Mouse (Mus musculus): ENCODE data around the gene Clec2d. TPM values are rescaled to one million over a fixed set of nuclear protein-coding genes. Genes with fewer than 3 reads are reported as not detected.

Clec2d gene
- total and polyA plus RNA-seq, 2 experiments from 2014 or later = 9.7 TPM; not detected in 1

GRCm38 (mm10) chr6:129233955-129234369, 53.5 kb downstream of the Clec2d start:
- no peaks in the 10 kb centered on the region for H3K36me3 ChIP-seq (ENCODE audit: insufficient read depth)
- 90% methylated on average over 18 of the region's 18 CpGs for WGBS
- H3K4me2 ChIP-seq (ENCODE audit: low read depth) = no peak overlapping the region
- ATAC-seq = no peak
- H3K27me3 ChIP-seq (ENCODE audit: insufficient read depth, low read length) = no peaks in the 10 kb centered on the region
- no peak for TF ChIP-seq CTCF (IDR thresholded peaks at IDR 0.05; ENCODE audit: low read depth)
- H3K9me3 ChIP-seq (ENCODE audit: low read length) = no peaks in the 10 kb centered on the region
- no peak for DNase-seq
- H3K9ac ChIP-seq = no peak overlapping the region
- no peak overlapping the region for H3K27ac ChIP-seq (ENCODE audit: low read depth, low read length)
- peaks cover 4% of the 10 kb centered on the region; the same call in 1 of the 2 replicates for H3K4me1 ChIP-seq (ENCODE audit: insufficient read depth)
- no peak overlapping the region for H3K4me3 ChIP-seq (ENCODE audit: low read depth, low read length)

GRCm38 (mm10) chr6:129234456-129235360, 54.3 kb downstream of the Clec2d start:
- 82% methylated on average over 8 of the region's 8 CpGs for WGBS
- no peak for TF ChIP-seq CTCF (IDR thresholded peaks at IDR 0.05; ENCODE audit: low read depth)
- no peak overlapping the region for H3K4me2 ChIP-seq (ENCODE audit: low read depth)
- no peaks in the 10 kb centered on the region for H3K36me3 ChIP-seq (ENCODE audit: insufficient read depth)
- DNase-seq (no peak), ATAC-seq (no peak)
- peaks cover 4% of the 10 kb centered on the region; the same call in 1 of the 2 replicates for H3K4me1 ChIP-seq (ENCODE audit: insufficient read depth)
- no peak overlapping the region for H3K9ac ChIP-seq
- H3K9me3 ChIP-seq (ENCODE audit: low read length) = no peaks in the 10 kb centered on the region
- no peak overlapping the region for H3K4me3 ChIP-seq (ENCODE audit: low read depth, low read length)
- H3K27ac ChIP-seq (ENCODE audit: low read depth, low read length) = no peak overlapping the region
- no peaks in the 10 kb centered on the region for H3K27me3 ChIP-seq (ENCODE audit: insufficient read depth, low read length)

- no peak overlapping the region for H3K4me3 ChIP-seq (ENCODE audit: low read depth, low read length)
- no peaks in the 10 kb centered on the region for H3K27me3 ChIP-seq (ENCODE audit: insufficient read depth, low read length)
- DNase-seq (no peak), ATAC-seq (no peak)
- H3K36me3 ChIP-seq (ENCODE audit: insufficient read depth) = no peaks in the 10 kb centered on the region
- H3K4me2 ChIP-seq (ENCODE audit: low read depth) = no peak overlapping the region
- no peaks in the 10 kb centered on the region; the same call in 1 of the 2 replicates for H3K4me1 ChIP-seq (ENCODE audit: insufficient read depth)
- H3K9ac ChIP-seq = no peak overlapping the region
- 90% methylated on average over 5 of the region's 5 CpGs for WGBS
- H3K27ac ChIP-seq (ENCODE audit: low read depth, low read length) = no peak overlapping the region
- no peak for TF ChIP-seq CTCF (IDR thresholded peaks at IDR 0.05; ENCODE audit: low read depth)
- H3K9me3 ChIP-seq (ENCODE audit: low read length) = no peaks in the 10 kb centered on the region
Observed at GRCm38 (mm10) chr6:129235855-129236461, 55.5 kb downstream of the Clec2d start.

Small RNAs within 50 kb of the gene (microRNA-seq; reads per million reads assigned to microRNA genes)
- 0 reads per million in 2 experiments for gene Gm27514

Other genes with a start within 250 kb of the Clec2d start
- 0.08 TPM in 1 of 2 replicates, not detected in the other for gene Clec2g, start 246.2 kb upstream of the Clec2d start, total RNA-seq (2014; rRNA removed)
- gene Clec2g, start 246.2 kb upstream of the Clec2d start, polyA plus RNA-seq (2015; fragmentation: Nextera tagmentation; extraction: Ambion mirVana) = not detected in 2 replicates
- 0.46 and 0.76 TPM in 2 replicates for gene Klrb1f, start 134.7 kb upstream of the Clec2d start, total RNA-seq (2014; rRNA removed)
- gene Klrb1f, start 134.7 kb upstream of the Clec2d start, polyA plus RNA-seq (2015; fragmentation: Nextera tagmentation; extraction: Ambion mirVana) = 0.28 and 0.55 TPM in 2 replicates
- gene Clec2e, start 79.7 kb upstream of the Clec2d start, total RNA-seq (2014; rRNA removed) = not detected in 2 replicates
- not detected in 2 replicates for gene Clec2e, start 79.7 kb upstream of the Clec2d start, polyA plus RNA-seq (2015; fragmentation: Nextera tagmentation; extraction: Ambion mirVana)
- gene Cd69, start 94.8 kb downstream of the Clec2d start, total RNA-seq (2014; rRNA removed) = not detected in 2 replicates
- 0.13 TPM in 1 of 2 replicates, not detected in the other for gene Cd69, start 94.8 kb downstream of the Clec2d start, polyA plus RNA-seq (2015; fragmentation: Nextera tagmentation; extraction: Ambion mirVana)
- gene 4922502D21Rik, start 151.2 kb downstream of the Clec2d start, total RNA-seq (2014; rRNA removed) = not detected in 2 replicates
- gene 4922502D21Rik, start 151.2 kb downstream of the Clec2d start, polyA plus RNA-seq (2015; fragmentation: Nextera tagmentation; extraction: Ambion mirVana) = not detected in 2 replicates
- 0.15 and 2.7 TPM in 2 replicates for gene Clec12a, start 162.1 kb downstream of the Clec2d start, total RNA-seq (2014; rRNA removed)
- gene Clec12a, start 162.1 kb downstream of the Clec2d start, polyA plus RNA-seq (2015; fragmentation: Nextera tagmentation; extraction: Ambion mirVana) = 0.12 and 0.23 TPM in 2 replicates
- not detected in 2 replicates for gene Clec12b, start 205.3 kb downstream of the Clec2d start, total RNA-seq (2014; rRNA removed)
- gene Clec12b, start 205.3 kb downstream of the Clec2d start, polyA plus RNA-seq (2015; fragmentation: Nextera tagmentation; extraction: Ambion mirVana) = 0.16 and 0.18 TPM in 2 replicates
- gene Clec1b, start 216.7 kb downstream of the Clec2d start, total RNA-seq (2014; rRNA removed) = 2.0 TPM in 1 of 2 replicates, not detected in the other
- gene Clec1b, start 216.7 kb downstream of the Clec2d start, polyA plus RNA-seq (2015; fragmentation: Nextera tagmentation; extraction: Ambion mirVana) = 0.49 and 0.56 TPM in 2 replicates
- 0.10 TPM in 1 of 2 replicates, not detected in the other for gene Clec9a, start 228.2 kb downstream of the Clec2d start, total RNA-seq (2014; rRNA removed)
- gene Clec9a, start 228.2 kb downstream of the Clec2d start, polyA plus RNA-seq (2015; fragmentation: Nextera tagmentation; extraction: Ambion mirVana) = not detected in 2 replicates

Data from forebrain, postnatal 0 days (tissue).